Comparison of ENCODE assay signal across 17 mouse cellular contexts in genomic region chr1:167032046-167032648, GRCm38 (mm10). TPM values are rescaled to one million over a fixed set of nuclear protein-coding genes. Genes with fewer than 3 reads are reported as not detected.
DNase-seq lines count a peak whose midpoint lies in the region; ATAC-seq lines count a peak whose summit lies in the region.
"Had no signal": no experiment of that assay in that cellular context is flagged by ENCODE, and none has a peak within 500 bp of the region (broad histone marks: within the 10 kb centered on the region; RNA-seq: fewer than 3 reads in every experiment).

No protein-coding gene starts in this region.

- H3K4me1 ChIP-seq in hindbrain, embryonic 11.5 days (replicated peaks; ENCODE audit: control insufficient read depth, insufficient read depth, low read length) = no peaks in the 10 kb centered on the region
- peaks cover 6% of the 10 kb centered on the region for H3K4me1 ChIP-seq in hindbrain, embryonic 10.5 days (replicated peaks)
- H3K4me1 ChIP-seq in forebrain, embryonic 16.5 days (replicated peaks; ENCODE audit: control insufficient read depth, insufficient read depth, low read length) = peaks cover 7% of the 10 kb centered on the region; the same call in 1 of the 2 replicates
- H3K4me1 ChIP-seq in hindbrain, embryonic 16.5 days (ENCODE audit: control insufficient read depth, insufficient read depth, low read depth, low read length) = peaks cover 3% of the 10 kb centered on the region; the same call in 1 of the 2 replicates
- 0 out of 2 replicates have a peak, but pooled peaks cover 2% of the 10 kb centered on the region for H3K4me1 ChIP-seq in neural tube, embryonic 14.5 days (ENCODE audit: control insufficient read depth, insufficient read depth, low read length)
- H3K4me1 ChIP-seq: embryonic facial prominence, embryonic 10.5 days; limb, embryonic 10.5 days had no signal

- intact Hi-C loops in left cerebral cortex, postnatal 25 days (cut with DNase I) = no loop called here

- 0 out of 2 replicates have a peak, but pooled peaks have one; percentile 27 for ATAC-seq in hindbrain, embryonic 11.5 days (ENCODE audit: low FRiP score)
- peak; percentile 66 for ATAC-seq in forebrain, embryonic 16.5 days
- ATAC-seq in hindbrain, embryonic 16.5 days = peak; percentile 78
- ATAC-seq in neural tube, embryonic 14.5 days (ENCODE audit: low read depth) = peak; percentile 56; the same call in 1 of the 2 replicates
- ATAC-seq: activated CD4-positive, CD25-positive, alpha-beta regulatory T cell, adult 4 months; Patski had no signal

- no peaks in the 10 kb centered on the region; the same call in 1 of the 2 replicates for H3K9me3 ChIP-seq in hindbrain, embryonic 11.5 days (ENCODE audit: control insufficient read depth, low read length)
- H3K9me3 ChIP-seq in hindbrain, embryonic 10.5 days = peaks cover 13% of the 10 kb centered on the region
- peaks cover 10% of the 10 kb centered on the region for H3K9me3 ChIP-seq in forebrain, embryonic 16.5 days (ENCODE audit: control insufficient read depth, low read length)
- peaks cover 6% of the 10 kb centered on the region; the same call in 1 of the 2 replicates for H3K9me3 ChIP-seq in hindbrain, embryonic 16.5 days (ENCODE audit: control insufficient read depth, low read length)
- H3K9me3 ChIP-seq in neural tube, embryonic 14.5 days (ENCODE audit: control insufficient read depth, low read length) = no peaks in the 10 kb centered on the region; the same call in 1 of the 2 replicates
- H3K9me3 ChIP-seq: embryonic facial prominence, embryonic 10.5 days; limb, embryonic 10.5 days had no signal

- H3K4me2 ChIP-seq in hindbrain, embryonic 11.5 days (replicated peaks; ENCODE audit: low read depth, low read length) = no peak overlapping the region
- no peak overlapping the region for H3K4me2 ChIP-seq in forebrain, embryonic 16.5 days (ENCODE audit: low read length)
- H3K4me2 ChIP-seq in hindbrain, embryonic 16.5 days (ENCODE audit: low read length) = no peak overlapping the region
- no peak overlapping the region for H3K4me2 ChIP-seq in neural tube, embryonic 14.5 days (ENCODE audit: low read depth, low read length)
- H3K4me2 ChIP-seq: heart, embryonic 11.5 days; liver, embryonic 11.5 days; lung, embryonic 14.5 days had no signal

- no peak overlapping the region for H3K27ac ChIP-seq in hindbrain, embryonic 11.5 days (ENCODE audit: low read depth, low read length)
- H3K27ac ChIP-seq in hindbrain, embryonic 10.5 days = no peak overlapping the region
- no peak overlapping the region for H3K27ac ChIP-seq in forebrain, embryonic 16.5 days (ENCODE audit: low read length)
- H3K27ac ChIP-seq in hindbrain, embryonic 16.5 days (ENCODE audit: low read depth, low read length) = no peak overlapping the region
- 0 out of 2 replicates have a peak overlapping the region, but pooled peaks have one; percentile 4 for H3K27ac ChIP-seq in neural tube, embryonic 14.5 days (ENCODE audit: low read depth, low read length)
- H3K27ac ChIP-seq: embryonic facial prominence, embryonic 10.5 days; limb, embryonic 10.5 days; macrophage had no signal

- 52% methylated on average over 13 of the region's 13 CpGs for WGBS in hindbrain, embryonic 11.5 days
- 56% methylated on average over 13 of the region's 13 CpGs for WGBS in hindbrain, embryonic 10.5 days
- 37% methylated on average over 13 of the region's 13 CpGs for WGBS in forebrain, embryonic 16.5 days
- 28% methylated on average over 13 of the region's 13 CpGs for WGBS in hindbrain, embryonic 16.5 days
- 47% methylated on average over 13 of the region's 13 CpGs for WGBS in neural tube, embryonic 14.5 days

- no peak for DNase-seq in hindbrain, embryonic 11.5 days (ENCODE audit: low spot score)
- DNase-seq in hindbrain, embryonic 10.5 days (ENCODE audit: low spot score) = no peak
- DNase-seq in left cerebral cortex, postnatal 25 days (ENCODE audit: low spot score in 2 of 2) = no peak
- DNase-seq in left cerebral cortex, adult 11 months (ENCODE audit: low spot score) = no peak
- DNase-seq: adrenal gland, postnatal 25 days; heart, postnatal 14 days; lung, embryonic 14.5 days had no signal

- no peak overlapping the region for H3K9ac ChIP-seq in hindbrain, embryonic 11.5 days (ENCODE audit: low read depth, low read length)
- H3K9ac ChIP-seq in forebrain, embryonic 16.5 days (replicated peaks; ENCODE audit: low read depth, low read length) = 0 out of 2 replicates have a peak overlapping the region, but pooled peaks have one; percentile 2
- H3K9ac ChIP-seq in hindbrain, embryonic 16.5 days (ENCODE audit: low read depth, low read length) = no peak overlapping the region
- H3K9ac ChIP-seq in neural tube, embryonic 14.5 days (replicated peaks; ENCODE audit: low read depth, low read length) = no peak overlapping the region
- H3K9ac ChIP-seq: lung, embryonic 14.5 days had no signal

- H3K36me3 ChIP-seq in hindbrain, embryonic 11.5 days (ENCODE audit: control insufficient read depth, insufficient read depth, low read length) = no peaks in the 10 kb centered on the region
- peaks cover 12% of the 10 kb centered on the region for H3K36me3 ChIP-seq in hindbrain, embryonic 10.5 days
- H3K36me3 ChIP-seq in forebrain, embryonic 16.5 days (ENCODE audit: control insufficient read depth, insufficient read depth) = 0 out of 2 replicates have a peak, but pooled peaks cover 7% of the 10 kb centered on the region
- H3K36me3 ChIP-seq in hindbrain, embryonic 16.5 days (ENCODE audit: control insufficient read depth, insufficient read depth, low read length) = no peaks in the 10 kb centered on the region
- no peaks in the 10 kb centered on the region for H3K36me3 ChIP-seq in neural tube, embryonic 14.5 days (ENCODE audit: control insufficient read depth, insufficient read depth, low read length)
- H3K36me3 ChIP-seq: embryonic facial prominence, embryonic 10.5 days; limb, embryonic 10.5 days had no signal

- no peak overlapping the region for H3K4me3 ChIP-seq in hindbrain, embryonic 11.5 days (ENCODE audit: low read depth, low read length)
- no peak overlapping the region for H3K4me3 ChIP-seq in hindbrain, embryonic 10.5 days
- H3K4me3 ChIP-seq in forebrain, embryonic 16.5 days (replicated peaks; ENCODE audit: low read length) = no peak overlapping the region
- H3K4me3 ChIP-seq in hindbrain, embryonic 16.5 days (ENCODE audit: low read length) = no peak overlapping the region
- no peak overlapping the region for H3K4me3 ChIP-seq in neural tube, embryonic 14.5 days (ENCODE audit: low read depth, low read length)
- H3K4me3 ChIP-seq: embryonic facial prominence, embryonic 10.5 days; limb, embryonic 10.5 days had no signal

- no peaks in the 10 kb centered on the region for H3K27me3 ChIP-seq in hindbrain, embryonic 11.5 days (ENCODE audit: control insufficient read depth, insufficient read depth, low read length)
- no peaks in the 10 kb centered on the region for H3K27me3 ChIP-seq in hindbrain, embryonic 10.5 days (ENCODE audit: insufficient read depth, poor library complexity, severe bottlenecking)
- H3K27me3 ChIP-seq in forebrain, embryonic 16.5 days (replicated peaks; ENCODE audit: control insufficient read depth, insufficient read depth, low read length) = no peaks in the 10 kb centered on the region
- no peaks in the 10 kb centered on the region for H3K27me3 ChIP-seq in hindbrain, embryonic 16.5 days (replicated peaks; ENCODE audit: control insufficient read depth, insufficient read depth, low read length)
- H3K27me3 ChIP-seq in neural tube, embryonic 14.5 days (ENCODE audit: control insufficient read depth, insufficient read depth, low read length) = no peaks in the 10 kb centered on the region

RNA-seq across cellular contexts. Expression of gene Fam78b, which starts 30.9 kb away (rescaled TPM):
- 9.3 and 11.0 TPM in 2 replicates for polyA plus RNA-seq in hindbrain, embryonic 11.5 days (2014; fragmentation: Nextera tagmentation; extraction: Ambion mirVana)
- polyA plus RNA-seq in hindbrain, embryonic 10.5 days (2016; fragmentation: Nextera tagmentation; extraction: Ambion mirVana) = 3.9 and 5.7 TPM in 2 replicates
- 6.7 and 6.9 TPM in 2 replicates for polyA plus RNA-seq in forebrain, embryonic 16.5 days (2015; fragmentation: Nextera tagmentation; extraction: Ambion mirVana)
- 5.1 and 7.2 TPM in 2 replicates for polyA plus RNA-seq in hindbrain, embryonic 16.5 days (2015; fragmentation: Nextera tagmentation; extraction: Ambion mirVana)
- polyA plus RNA-seq in neural tube, embryonic 14.5 days (2014; fragmentation: Nextera tagmentation; extraction: Ambion mirVana) = 12.9 and 15.8 TPM in 2 replicates
- total RNA-seq in left cerebral cortex, postnatal 25 days (2021) = 10 to 100 TPM; 36.7 to 36.9 TPM
- polyA plus RNA-seq: activated CD4-positive, CD25-positive, alpha-beta regulatory T cell, adult 4 months; Patski had no signal

Comparison
In these comparisons a context has a peak if more than half of its experiments do, and no peak if none do; other contexts are left out.
1. ATAC-seq: peak in every context shown above with its lines; median percentile 78 in hindbrain, embryonic 16.5 days; 66 in forebrain, embryonic 16.5 days; 56 in neural tube, embryonic 14.5 days; 27 in hindbrain, embryonic 11.5 days.